Mouse (Mus musculus) stomach, embryonic 15.5 days (tissue): ENCODE data around the gene Ttc32. TPM values are rescaled to one million over a fixed set of nuclear protein-coding genes. Genes with fewer than 3 reads are reported as not detected.

ENCODE experiments used
- ATAC-seq: fragments of 200-750 bp; cut with Nextera tagmentation; 2 replicates; pipeline ENCODE4 v1.8.0; 2017; ENCODE audit warnings: low read depth, moderate number of reproducible peaks, moderate TSS enrichment; ENCODE audit not compliant: insufficient read depth, low FRiP score
- H3K27ac ChIP-seq: fragments of 300-500 bp; sonication (generic); 2 replicates; pipeline ENCODE4 v1.5.1; 2015; ENCODE audit warnings: mild to moderate bottlenecking, inconsistent platforms
- H3K27me3 ChIP-seq: fragments of 300-500 bp; sonication (generic); replicated peaks from 2 replicates; pipeline ENCODE4 v1.6.1; 2015; ENCODE audit warnings: inconsistent platforms
- H3K36me3 ChIP-seq: fragments of 300-500 bp; sonication (generic); 2 replicates; pipeline ENCODE4 v1.6.1; 2015; ENCODE audit warnings: inconsistent platforms
- H3K4me1 ChIP-seq: fragments of 300-500 bp; sonication (generic); 2 replicates; pipeline ENCODE4 v1.6.1; 2015; ENCODE audit warnings: inconsistent platforms
- H3K4me2 ChIP-seq: fragments of 300-500 bp; sonication (generic); 2 replicates; pipeline ENCODE4 v1.6.1; 2015; ENCODE audit warnings: mild to moderate bottlenecking, inconsistent platforms
- H3K4me3 ChIP-seq: fragments of 300-500 bp; sonication (generic); replicated peaks from 2 replicates; pipeline ENCODE4 v1.5.1; 2015; ENCODE audit warnings: inconsistent platforms
- H3K9ac ChIP-seq: fragments of 300-500 bp; sonication (generic); 2 replicates; pipeline ENCODE4 v1.6.1; 2015; ENCODE audit warnings: inconsistent platforms
- H3K9me3 ChIP-seq: fragments of 300-500 bp; sonication (generic); 2 replicates; pipeline ENCODE4 v1.6.1; 2016; ENCODE audit warnings: inconsistent platforms
- WGBS: fragments of 180-500 bp; shearing (Covaris S2); methylation state at CpG from one replicate; pipeline ENCODE4 v1.1.7; 2015; 5-methylcytosine and 5-hydroxymethylcytosine counted together
- polyA plus RNA-seq: library from polyadenylated mRNA; unstranded; fragments of >200 nt; fragmentation: Nextera tagmentation; extraction: Ambion mirVana; gene quantifications from 2 replicates; pipeline ENCODE4 v1.2.1, GENCODE M21; 2015

Gene Ttc32
- polyA plus RNA-seq, 1 experiment from 2014 or later = 28.1 TPM

DNA sequence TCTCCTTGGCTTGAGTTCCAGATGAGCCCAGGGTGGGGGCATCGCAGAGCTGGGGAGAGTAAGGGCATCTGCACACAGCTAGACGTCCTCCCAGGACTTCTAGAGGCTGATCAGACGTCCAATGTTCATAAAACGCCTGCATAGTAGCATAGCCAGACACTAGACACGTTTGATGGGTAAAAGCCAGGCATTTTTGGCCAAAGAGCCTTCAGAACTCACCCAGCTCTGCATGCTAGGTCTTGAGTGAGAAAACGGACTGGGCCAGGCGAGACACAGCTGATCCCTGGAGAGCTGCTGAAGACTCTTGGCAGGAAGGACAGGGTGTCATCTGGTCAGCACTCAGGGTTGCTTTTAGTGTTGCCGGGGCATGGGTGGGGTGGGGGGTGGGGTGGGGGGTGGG lies 18.3 kb downstream of the Ttc32 start:
- Histone ChIP-seq H3K27me3 (no peaks in the 10 kb centered on the region), H3K27ac (no peak overlapping the region), H3K9me3 (no peaks in the 10 kb centered on the region), H3K4me1 (no peaks in the 10 kb centered on the region), H3K4me3 (no peak overlapping the region), H3K9ac (no peak overlapping the region), H3K36me3 (no peaks in the 10 kb centered on the region), H3K4me2 (no peak overlapping the region)
- WGBS = 64% methylated on average over 8 of the region's 8 CpGs
- no peak for ATAC-seq

DNA sequence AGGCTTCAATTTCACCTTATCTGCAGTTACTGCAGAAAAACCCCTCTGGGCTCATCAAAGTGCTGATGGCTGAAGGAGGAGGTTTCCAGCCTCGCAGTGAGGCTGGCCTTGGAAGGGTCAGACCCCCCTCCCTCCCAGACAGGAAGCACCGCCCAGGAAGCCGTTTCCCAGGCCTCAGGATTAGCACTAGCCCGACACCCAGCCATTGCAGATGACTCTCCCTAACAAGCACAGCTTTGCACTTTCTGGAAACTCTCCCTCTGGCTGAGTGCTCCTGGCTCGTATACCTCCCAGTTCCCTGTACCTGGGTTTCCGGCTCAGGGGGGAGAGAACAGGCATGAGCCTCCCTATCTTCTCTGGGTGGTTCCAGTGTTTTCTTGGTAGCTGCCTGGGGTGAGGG lies 21.0 kb downstream of the Ttc32 start:
- 28% methylated on average over 6 of the region's 6 CpGs for whole genome bisulfite sequencing
- Histone ChIP-seq H3K4me3 (no peak overlapping the region), H3K9ac (no peak overlapping the region), H3K9me3 (no peaks in the 10 kb centered on the region), H3K4me2 (no peak overlapping the region), H3K4me1 (no peaks in the 10 kb centered on the region), H3K36me3 (no peaks in the 10 kb centered on the region), H3K27me3 (no peaks in the 10 kb centered on the region), H3K27ac (no peak overlapping the region)
- no peak for ATAC-seq

DNA sequence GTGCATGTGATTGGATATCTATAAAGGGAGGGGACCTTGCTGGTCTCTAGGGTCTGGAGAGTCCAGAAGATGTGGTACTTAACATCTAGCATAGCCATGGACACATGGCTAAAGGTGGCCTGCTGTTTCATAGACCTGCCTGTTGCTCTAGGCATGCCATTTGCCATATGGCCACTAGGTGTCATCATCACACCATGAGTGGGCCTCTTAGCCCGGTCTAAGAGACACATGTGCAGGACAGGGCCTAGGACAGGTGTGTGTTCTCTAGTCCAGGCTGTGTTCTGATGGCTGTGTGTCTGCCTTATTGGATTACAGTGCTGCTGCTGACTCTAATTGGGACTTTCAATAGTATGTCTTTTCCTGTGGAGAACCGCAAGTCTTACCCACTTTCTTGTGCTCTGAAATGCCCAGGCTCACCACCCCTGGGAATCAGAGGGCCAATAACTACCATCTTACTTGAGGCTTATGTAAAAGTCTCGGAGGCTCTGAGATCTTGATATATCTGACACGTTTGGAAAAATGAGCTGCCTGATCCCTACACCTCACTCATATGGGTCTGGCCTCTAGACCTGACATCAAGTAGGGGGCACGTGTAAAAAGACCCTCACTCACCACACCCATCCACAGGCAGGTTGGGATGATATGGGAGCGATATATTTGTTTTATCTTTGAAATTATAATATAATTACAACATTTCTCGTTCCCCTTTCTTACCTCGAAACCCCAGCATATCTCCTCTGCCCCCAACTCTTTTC lies 22.5 kb downstream of the Ttc32 start:
- Histone ChIP-seq H3K9ac (no peak overlapping the region), H3K27me3 (no peaks in the 10 kb centered on the region), H3K36me3 (no peaks in the 10 kb centered on the region), H3K4me3 (no peak overlapping the region), H3K9me3 (no peaks in the 10 kb centered on the region), H3K4me2 (no peak overlapping the region), H3K27ac (no peak overlapping the region), H3K4me1 (no peaks in the 10 kb centered on the region)
- ATAC-seq = peak; percentile 76
- 57% methylated on average over 8 of the region's 8 CpGs for WGBS

DNA sequence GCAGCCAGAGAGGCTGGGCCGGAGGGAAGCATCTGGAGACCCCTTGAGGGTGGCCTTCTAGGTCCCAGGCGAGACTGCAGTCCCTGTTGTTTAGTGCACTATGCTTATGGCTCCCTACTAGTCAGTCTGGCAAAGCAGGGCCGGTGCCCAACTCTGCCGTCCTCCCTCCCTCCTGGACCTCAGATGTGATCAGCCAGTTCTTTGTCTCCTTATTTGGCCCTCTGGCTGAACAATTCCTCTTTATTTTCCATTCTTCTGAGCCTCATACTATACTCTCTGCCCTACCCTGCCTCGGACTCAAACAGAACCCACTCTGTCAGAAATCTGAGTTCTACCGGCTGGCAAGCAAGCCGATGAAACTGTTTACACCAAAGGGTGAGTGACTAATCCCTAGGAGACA lies 23.5 kb downstream of the Ttc32 start:
- no peaks in the 10 kb centered on the region for H3K36me3 ChIP-seq
- H3K27me3 ChIP-seq = no peaks in the 10 kb centered on the region
- WGBS = 44% methylated on average over 7 of the region's 7 CpGs
- H3K9ac ChIP-seq = no peak overlapping the region
- H3K9me3 ChIP-seq = no peaks in the 10 kb centered on the region
- H3K27ac ChIP-seq = no peak overlapping the region
- no peak overlapping the region for H3K4me2 ChIP-seq
- no peaks in the 10 kb centered on the region for H3K4me1 ChIP-seq
- no peak overlapping the region for H3K4me3 ChIP-seq
- no peak for ATAC-seq

DNA sequence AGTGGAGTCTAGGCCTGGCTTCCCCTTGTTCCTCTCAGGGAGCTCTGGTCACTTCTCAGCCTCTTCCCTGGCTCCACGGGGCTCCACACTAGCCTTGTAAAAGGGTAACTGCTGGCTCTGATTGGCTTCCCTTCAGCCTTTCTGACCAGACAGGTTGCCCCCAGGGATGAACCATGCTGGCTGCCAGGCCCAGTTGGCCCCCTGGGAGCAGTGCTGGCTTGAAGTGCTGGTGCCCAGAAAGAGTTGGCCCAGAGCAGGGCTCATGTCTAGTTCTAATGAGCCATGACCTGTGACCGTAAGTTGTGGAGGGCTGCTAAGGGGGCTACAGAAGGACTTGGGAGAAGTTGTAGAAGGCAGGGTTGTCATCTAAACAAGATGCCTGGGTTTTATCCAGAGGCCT lies 24.2 kb downstream of the Ttc32 start:
- Histone ChIP-seq H3K36me3 (no peaks in the 10 kb centered on the region), H3K4me1 (no peaks in the 10 kb centered on the region), H3K9me3 (no peaks in the 10 kb centered on the region), H3K27ac (no peak overlapping the region), H3K27me3 (no peaks in the 10 kb centered on the region), H3K4me3 (no peak overlapping the region), H3K4me2 (no peak overlapping the region), H3K9ac (no peak overlapping the region)
- 70% methylated on average over 2 of the region's 2 CpGs for WGBS
- ATAC-seq = no peak

DNA sequence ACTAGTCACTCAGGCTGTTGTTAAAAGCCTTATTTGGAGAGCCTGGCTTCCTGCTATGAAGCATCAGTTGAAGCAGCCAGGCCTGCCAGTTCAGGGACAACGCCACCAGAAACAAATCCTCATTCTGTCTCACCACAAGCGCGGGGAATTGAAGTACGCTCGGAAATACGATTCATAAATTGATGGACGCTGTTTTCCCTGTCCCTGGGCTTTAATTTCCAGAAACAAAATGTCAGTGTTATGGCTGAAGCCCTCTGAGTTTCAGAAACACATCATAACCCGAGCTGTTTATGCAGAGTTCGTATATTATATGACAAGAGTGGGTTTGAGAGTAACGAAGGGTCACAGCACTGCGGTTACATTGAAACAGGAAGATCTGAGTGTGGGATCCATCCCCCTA lies 25.5 kb downstream of the Ttc32 start:
- Histone ChIP-seq H3K4me2 (no peak overlapping the region), H3K4me3 (no peak overlapping the region), H3K27me3 (no peaks in the 10 kb centered on the region), H3K27ac (no peak overlapping the region), H3K9ac (no peak overlapping the region), H3K36me3 (no peaks in the 10 kb centered on the region), H3K9me3 (no peaks in the 10 kb centered on the region), H3K4me1 (no peaks in the 10 kb centered on the region)
- WGBS = 44% methylated on average over 11 of the region's 11 CpGs
- ATAC-seq = no peak

DNA sequence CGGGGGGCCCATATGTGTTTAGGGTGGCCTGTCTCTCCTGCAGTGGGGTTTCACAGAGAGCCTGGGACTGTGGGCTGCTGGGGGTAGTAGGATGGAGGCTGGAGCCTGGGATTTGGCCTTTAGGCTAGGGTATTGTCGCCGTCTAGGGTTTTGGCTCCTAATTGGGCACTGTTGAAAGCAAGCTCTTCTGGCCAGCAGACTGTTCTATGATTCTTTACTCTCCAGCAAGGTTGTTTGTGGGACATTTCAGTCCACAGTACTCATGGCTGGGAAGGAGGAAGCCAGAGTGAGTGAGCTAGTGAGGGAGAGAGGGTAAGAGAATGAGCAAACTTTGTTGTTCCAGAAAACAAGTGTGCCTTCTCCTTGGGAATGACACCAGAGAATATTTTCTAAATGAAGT lies 29.7 kb downstream of the Ttc32 start:
- Histone ChIP-seq H3K27ac (no peak overlapping the region), H3K27me3 (no peaks in the 10 kb centered on the region), H3K9ac (no peak overlapping the region), H3K36me3 (no peaks in the 10 kb centered on the region), H3K4me2 (no peak overlapping the region), H3K9me3 (no peaks in the 10 kb centered on the region), H3K4me1 (no peaks in the 10 kb centered on the region), H3K4me3 (no peak overlapping the region)
- 77% methylated on average over 3 of the region's 3 CpGs for WGBS
- no peak for ATAC-seq

DNA sequence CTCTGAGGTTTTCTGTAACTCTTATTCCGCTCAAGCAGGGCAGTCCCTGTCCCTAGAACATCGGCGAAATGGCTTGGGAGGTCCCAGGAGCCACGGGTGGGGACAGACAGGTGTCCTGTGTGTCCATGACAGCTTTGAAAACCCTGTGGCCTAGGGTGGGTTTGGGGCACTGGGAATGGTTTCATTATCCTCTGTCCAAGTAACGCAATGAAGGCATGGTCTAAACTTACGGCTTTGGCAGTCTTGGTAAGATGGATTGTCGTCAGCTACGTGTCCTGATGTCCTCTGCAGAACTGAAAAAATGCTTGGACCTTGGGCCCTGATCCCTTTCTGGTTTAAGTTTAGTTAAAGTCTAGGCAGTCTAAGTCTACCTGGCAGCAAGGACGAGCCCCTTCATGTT lies 30.2 kb downstream of the Ttc32 start:
- Histone ChIP-seq H3K27me3 (no peaks in the 10 kb centered on the region), H3K4me3 (no peak overlapping the region), H3K36me3 (no peaks in the 10 kb centered on the region), H3K9ac (no peak overlapping the region), H3K27ac (no peak overlapping the region), H3K9me3 (no peaks in the 10 kb centered on the region), H3K4me1 (no peaks in the 10 kb centered on the region), H3K4me2 (no peak overlapping the region)
- WGBS = 63% methylated on average over 9 of the region's 9 CpGs
- no peak for ATAC-seq

DNA sequence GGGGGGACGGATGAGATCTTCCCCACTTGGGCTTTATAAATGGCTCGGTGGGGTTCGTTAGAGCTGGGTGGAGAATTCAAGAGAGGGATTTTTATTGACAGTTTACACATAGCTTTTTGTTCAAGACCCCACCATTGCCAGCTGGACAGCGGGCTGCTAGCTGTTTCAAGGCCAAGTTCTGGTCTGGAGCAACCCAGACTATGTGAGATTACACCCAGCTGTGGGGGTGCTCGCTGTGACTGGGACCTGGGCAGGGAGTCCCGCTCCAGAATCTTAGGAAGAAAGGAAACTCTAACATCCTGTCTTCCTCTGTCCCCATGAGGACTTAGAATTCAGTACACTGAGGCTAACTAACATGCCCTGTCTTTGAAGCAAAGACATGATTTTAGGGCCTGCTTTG lies 33.8 kb downstream of the Ttc32 start:
- ATAC-seq = no peak
- no peaks in the 10 kb centered on the region for H3K4me1 ChIP-seq
- WGBS = 69% methylated on average over 6 of the region's 6 CpGs
- H3K9ac ChIP-seq = no peak overlapping the region
- no peak overlapping the region for H3K4me3 ChIP-seq
- no peak overlapping the region for H3K27ac ChIP-seq
- no peak overlapping the region for H3K4me2 ChIP-seq
- no peaks in the 10 kb centered on the region for H3K36me3 ChIP-seq
- H3K9me3 ChIP-seq = no peaks in the 10 kb centered on the region
- no peaks in the 10 kb centered on the region for H3K27me3 ChIP-seq

DNA sequence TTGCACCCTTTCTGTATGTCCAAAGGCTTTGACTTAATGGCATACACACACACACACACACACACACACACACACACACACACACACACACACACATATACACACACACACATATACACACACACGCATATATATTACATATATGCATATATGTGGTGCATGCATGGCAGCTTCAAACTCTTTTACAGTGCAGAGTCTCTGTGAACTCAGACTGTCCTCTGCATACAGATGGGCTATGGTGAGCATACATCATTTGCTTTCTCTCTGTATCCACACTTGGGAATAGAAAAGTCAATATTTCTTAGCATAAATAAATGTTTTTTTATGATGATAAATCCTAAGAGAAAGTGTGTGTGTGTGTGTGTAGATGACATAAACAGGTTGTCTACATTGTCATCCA lies 41.3 kb downstream of the Ttc32 start:
- Histone ChIP-seq H3K27ac (no peak overlapping the region), H3K27me3 (no peaks in the 10 kb centered on the region), H3K4me1 (no peaks in the 10 kb centered on the region), H3K4me3 (no peak overlapping the region), H3K9me3 (no peaks in the 10 kb centered on the region), H3K36me3 (no peaks in the 10 kb centered on the region), H3K9ac (no peak overlapping the region), H3K4me2 (no peak overlapping the region)
- WGBS = 90% methylated on average over 1 of the region's 1 CpGs
- ATAC-seq = no peak

DNA sequence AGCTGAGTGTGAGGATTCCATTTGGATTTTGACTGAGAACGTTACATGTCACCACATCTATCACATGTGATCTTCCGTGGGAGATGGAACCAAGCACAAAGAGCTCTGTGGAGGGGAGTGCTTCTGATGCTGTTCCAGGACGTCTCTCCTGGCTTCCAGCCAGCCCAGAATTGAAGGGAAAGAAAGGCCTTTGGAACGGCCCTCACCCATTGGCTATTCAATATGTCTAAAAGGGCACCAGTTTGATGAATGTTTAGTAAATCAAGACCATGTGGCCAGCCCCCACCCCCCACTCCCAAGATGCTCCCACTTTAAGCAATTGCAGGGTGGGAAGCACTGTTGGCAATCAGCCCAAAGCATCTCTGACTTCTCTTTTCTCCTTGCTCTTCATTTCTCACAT lies 41.7 kb downstream of the Ttc32 start:
- no peak overlapping the region for H3K4me2 ChIP-seq
- H3K9me3 ChIP-seq = no peaks in the 10 kb centered on the region
- WGBS = 27% methylated on average over 4 of the region's 4 CpGs
- no peak overlapping the region for H3K9ac ChIP-seq
- H3K4me3 ChIP-seq = no peak overlapping the region
- no peak for ATAC-seq
- H3K4me1 ChIP-seq = no peaks in the 10 kb centered on the region
- no peaks in the 10 kb centered on the region for H3K36me3 ChIP-seq
- H3K27ac ChIP-seq = no peak overlapping the region
- H3K27me3 ChIP-seq = no peaks in the 10 kb centered on the region

DNA sequence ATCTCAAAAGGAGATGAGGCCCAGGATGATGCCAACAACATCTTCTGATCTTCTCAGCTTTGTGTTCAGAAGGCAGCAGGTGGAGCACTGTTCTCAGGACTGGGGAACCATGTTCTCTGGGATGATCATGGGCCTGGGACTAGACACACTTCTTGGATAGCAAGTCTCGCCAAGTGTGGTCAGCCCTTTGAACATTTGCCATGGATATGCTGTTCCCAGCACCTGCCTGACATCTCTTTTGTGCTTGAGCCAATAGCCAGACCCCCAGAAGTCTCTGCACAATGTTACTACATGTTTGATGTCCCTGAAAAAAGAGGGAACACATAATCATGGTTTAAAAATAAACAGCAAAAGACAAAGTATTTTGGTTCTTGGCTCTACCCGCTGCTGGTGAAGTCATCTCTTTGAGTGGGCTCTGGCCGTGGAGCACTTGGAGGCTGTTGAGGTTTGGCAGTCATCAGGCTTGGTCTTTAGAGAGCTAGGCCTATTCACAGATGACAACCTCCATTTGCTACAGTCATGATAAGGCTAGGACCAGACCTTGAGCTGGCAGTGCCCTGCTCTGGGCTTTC lies 47.8 kb downstream of the Ttc32 start:
- H3K4me2 ChIP-seq = no peak overlapping the region
- H3K9me3 ChIP-seq = no peaks in the 10 kb centered on the region
- H3K4me1 ChIP-seq = no peaks in the 10 kb centered on the region
- no peak overlapping the region for H3K27ac ChIP-seq
- WGBS = 84% methylated on average over 3 of the region's 3 CpGs
- no peaks in the 10 kb centered on the region for H3K36me3 ChIP-seq
- H3K27me3 ChIP-seq = no peaks in the 10 kb centered on the region
- H3K9ac ChIP-seq = no peak overlapping the region
- no peak; the same call in 1 of the 2 replicates for ATAC-seq
- no peak overlapping the region for H3K4me3 ChIP-seq

DNA sequence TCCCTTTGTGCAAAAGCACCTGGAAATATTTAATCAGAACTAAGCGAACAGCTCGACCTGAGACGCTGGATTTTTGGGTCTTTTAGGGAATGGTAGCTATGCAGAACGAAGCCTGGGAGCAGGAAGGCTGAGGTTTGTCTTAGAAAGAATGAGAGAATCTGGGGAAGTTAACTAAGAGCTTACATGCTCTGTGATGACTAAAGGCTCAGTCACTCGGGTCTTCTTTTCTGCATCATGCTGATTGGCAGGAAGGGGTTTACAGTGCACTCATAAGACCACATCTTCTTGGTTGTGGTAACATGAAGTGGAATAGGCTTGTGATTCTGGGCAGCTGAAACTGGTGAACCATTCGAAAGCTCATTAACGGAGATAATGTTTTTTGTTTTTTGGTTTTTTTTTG lies 60.4 kb downstream of the Ttc32 start:
- no peak overlapping the region for H3K27ac ChIP-seq
- 50% methylated on average over 7 of the region's 7 CpGs for WGBS
- no peak overlapping the region for H3K4me2 ChIP-seq
- no peak overlapping the region for H3K9ac ChIP-seq
- no peaks in the 10 kb centered on the region for H3K9me3 ChIP-seq
- H3K4me3 ChIP-seq = no peak overlapping the region
- H3K36me3 ChIP-seq = no peaks in the 10 kb centered on the region
- no peaks in the 10 kb centered on the region for H3K4me1 ChIP-seq
- no peak for ATAC-seq
- H3K27me3 ChIP-seq = no peaks in the 10 kb centered on the region
